Mouse (Mus musculus): ENCODE data around the gene Xpo5. TPM values are rescaled to one million over a fixed set of nuclear protein-coding genes. Genes with fewer than 3 reads are reported as not detected.
A peak's percentile ranks its signal among the peaks of the same experiment; 100 is the strongest.

The Xpo5 gene
- total and polyA plus RNA-seq, 2 experiments from 2014 or later, result 11.7 to 28.9 TPM

DNA sequence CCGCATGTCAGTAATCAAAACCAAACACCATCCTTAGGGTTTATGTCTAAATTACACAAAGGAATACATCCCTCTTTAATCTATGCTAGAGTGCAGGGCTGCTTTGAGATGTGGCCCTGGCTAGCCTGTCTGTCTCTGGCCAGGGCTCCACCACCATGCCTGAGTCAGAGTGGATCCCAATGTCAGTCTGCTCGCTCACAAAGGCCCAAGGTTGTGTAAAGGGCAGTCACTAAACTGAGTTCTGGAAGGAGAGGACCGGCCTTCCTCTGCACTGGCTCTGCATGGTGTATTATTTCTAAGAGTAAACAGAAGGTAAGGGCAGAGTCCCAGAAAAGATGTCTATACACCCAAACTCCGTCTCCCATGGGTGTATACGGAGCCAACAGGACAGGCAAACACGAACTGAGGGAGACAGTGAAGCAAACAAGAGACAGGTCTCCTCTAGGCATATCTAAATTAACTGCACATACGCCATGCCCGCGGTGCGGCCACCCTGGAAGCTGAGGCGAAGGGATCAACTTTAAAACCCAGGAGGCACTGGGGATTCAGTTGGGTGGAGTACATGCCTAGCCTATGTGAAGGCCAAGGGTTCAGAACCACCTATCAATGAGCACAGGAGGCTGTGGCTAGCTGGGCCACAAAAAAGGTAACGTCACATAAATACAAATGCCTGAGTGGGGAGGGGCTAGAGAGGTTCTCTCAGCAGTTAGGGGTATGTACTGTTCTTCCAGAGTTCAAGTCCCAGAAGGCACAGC, 75.6 kb downstream of the Xpo5 start:
- Histone ChIP-seq H3K4me3 (ENCODE audit: low read depth, low read length) (no peak overlapping the region), H3K27me3 (ENCODE audit: control insufficient read depth, insufficient read depth, low read length) (no peaks in the 10 kb centered on the region), H3K27ac (ENCODE audit: low read depth) (peak overlapping the region; percentile 60; the same call in 1 of the 2 replicates), H3K4me2 (ENCODE audit: low read depth, low read length) (no peak overlapping the region), H3K9me3 (replicated peaks; ENCODE audit: control insufficient read depth, low read length) (no peaks in the 10 kb centered on the region), H3K36me3 (replicated peaks; ENCODE audit: control insufficient read depth, insufficient read depth, low read length) (peaks cover 25% of the 10 kb centered on the region), H3K9ac (replicated peaks; ENCODE audit: low read depth, low read length) (0 out of 2 replicates have a peak overlapping the region, but pooled peaks have one; percentile 17), H3K4me1 (ENCODE audit: control insufficient read depth, insufficient read depth) (peaks cover 27% of the 10 kb centered on the region)
- ATAC-seq (ENCODE audit: insufficient read depth, low read depth) (no peak), DNase-seq (ENCODE audit: low spot score) (no peak)
- TF ChIP-seq CTCF (IDR thresholded peaks at IDR 0.05; ENCODE audit: low read depth), result no peak
- no peak for TF ChIP-seq EP300 (IDR thresholded peaks at IDR 0.05; ENCODE audit: low read depth)
- WGBS, result 82% methylated on average over 12 of the region's 12 CpGs

DNA sequence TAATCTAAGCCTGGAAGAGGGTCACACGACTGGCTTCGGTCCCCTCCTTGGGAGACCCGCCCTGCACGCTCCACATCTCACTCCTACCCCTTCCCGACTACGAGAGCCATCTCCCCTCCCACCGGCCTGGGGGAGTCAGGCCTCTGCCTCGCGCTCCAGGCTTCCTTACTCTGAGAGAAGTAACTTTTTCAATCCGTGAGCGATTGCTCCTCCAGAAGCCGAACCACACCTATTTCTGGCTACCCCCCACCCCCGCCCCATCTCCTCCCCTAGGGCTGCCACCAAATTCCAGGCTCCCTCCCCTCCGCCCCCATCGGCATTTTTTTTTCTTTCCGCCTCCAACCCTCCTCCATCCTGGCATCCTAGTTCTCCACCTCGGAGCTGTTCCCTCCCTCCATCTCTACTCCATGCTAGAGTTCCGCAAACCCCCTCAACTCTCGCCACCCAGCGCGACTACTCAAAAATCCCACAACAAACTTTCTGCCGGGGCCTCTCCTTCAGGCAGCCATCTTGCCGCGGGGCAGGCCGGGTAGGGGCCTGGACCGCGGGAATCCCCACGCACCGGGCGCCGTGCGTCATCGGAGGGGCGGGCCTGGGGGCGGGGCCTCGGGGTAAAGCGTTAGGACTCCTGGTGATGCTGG, 80.0 kb downstream of the Xpo5 start, which contains the start of gene Tjap1:
TSS of gene Tjap1 (minus strand) at position 544 of the 641 bp plus-strand sequence.
- no peaks in the 10 kb centered on the region for H3K27me3 ChIP-seq (ENCODE audit: control insufficient read depth, insufficient read depth, low read length)
- H3K4me2 ChIP-seq (ENCODE audit: low read depth, low read length), result peak within 1 kb of the TSS; percentile 86
- DNase-seq (ENCODE audit: low spot score) (peak; percentile 87), ATAC-seq (ENCODE audit: insufficient read depth, low read depth) (peak; percentile 96)
- H3K4me1 ChIP-seq (ENCODE audit: control insufficient read depth, insufficient read depth), result peaks cover 13% of the 10 kb centered on the region
- TF ChIP-seq EP300 (IDR thresholded peaks at IDR 0.05; ENCODE audit: low read depth) (no peak), CTCF (IDR thresholded peaks at IDR 0.05; ENCODE audit: low read depth) (no peak)
- WGBS, result 1% methylated on average over 35 of the region's 37 CpGs
- peak within 1 kb of the TSS; percentile 87 for H3K27ac ChIP-seq (ENCODE audit: low read depth)
- H3K9ac ChIP-seq (replicated peaks; ENCODE audit: low read depth, low read length), result peak within 1 kb of the TSS; percentile 72
- peak within 1 kb of the TSS; percentile 74 for H3K4me3 ChIP-seq (ENCODE audit: low read depth, low read length)
- no peaks in the 10 kb centered on the region for H3K9me3 ChIP-seq (replicated peaks; ENCODE audit: control insufficient read depth, low read length)
- H3K36me3 ChIP-seq (replicated peaks; ENCODE audit: control insufficient read depth, insufficient read depth, low read length), result peaks cover 25% of the 10 kb centered on the region

DNA sequence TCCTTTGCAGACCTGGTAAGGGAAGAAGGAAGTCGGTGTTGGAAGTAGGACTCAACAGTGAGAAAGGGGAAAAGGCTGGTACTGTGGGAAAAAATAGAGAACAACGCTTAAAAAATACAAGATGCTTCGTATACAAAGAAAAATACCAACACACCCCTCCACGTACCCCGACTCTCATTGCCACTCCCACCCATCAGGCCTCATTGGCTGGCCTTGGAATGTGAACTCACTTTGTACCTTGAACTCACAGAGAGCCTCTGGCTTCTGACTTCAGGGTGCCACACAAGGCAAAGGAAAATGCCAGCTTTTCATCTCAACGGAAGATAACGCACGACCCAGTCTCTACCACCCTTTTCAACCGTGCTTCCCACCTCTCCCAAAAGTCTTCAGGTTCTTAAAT, 80.6 kb downstream of the Xpo5 start:
- ATAC-seq (ENCODE audit: insufficient read depth, low read depth), result no peak
- no peak for TF ChIP-seq EP300 (IDR thresholded peaks at IDR 0.05; ENCODE audit: low read depth)
- TF ChIP-seq CTCF (IDR thresholded peaks at IDR 0.05; ENCODE audit: low read depth), result no peak
- DNase-seq (ENCODE audit: low spot score), result no peak
- Histone ChIP-seq H3K27me3 (ENCODE audit: control insufficient read depth, insufficient read depth, low read length) (no peaks in the 10 kb centered on the region), H3K27ac (ENCODE audit: low read depth) (no peak overlapping the region), H3K9ac (replicated peaks; ENCODE audit: low read depth, low read length) (no peak overlapping the region), H3K4me2 (ENCODE audit: low read depth, low read length) (peak overlapping the region; percentile 86), H3K36me3 (replicated peaks; ENCODE audit: control insufficient read depth, insufficient read depth, low read length) (peaks cover 23% of the 10 kb centered on the region), H3K9me3 (replicated peaks; ENCODE audit: control insufficient read depth, low read length) (no peaks in the 10 kb centered on the region), H3K4me1 (ENCODE audit: control insufficient read depth, insufficient read depth) (peaks cover 13% of the 10 kb centered on the region), H3K4me3 (ENCODE audit: low read depth, low read length) (peak overlapping the region; percentile 74)
- WGBS, result 31% methylated on average over 9 of the region's 9 CpGs

DNA sequence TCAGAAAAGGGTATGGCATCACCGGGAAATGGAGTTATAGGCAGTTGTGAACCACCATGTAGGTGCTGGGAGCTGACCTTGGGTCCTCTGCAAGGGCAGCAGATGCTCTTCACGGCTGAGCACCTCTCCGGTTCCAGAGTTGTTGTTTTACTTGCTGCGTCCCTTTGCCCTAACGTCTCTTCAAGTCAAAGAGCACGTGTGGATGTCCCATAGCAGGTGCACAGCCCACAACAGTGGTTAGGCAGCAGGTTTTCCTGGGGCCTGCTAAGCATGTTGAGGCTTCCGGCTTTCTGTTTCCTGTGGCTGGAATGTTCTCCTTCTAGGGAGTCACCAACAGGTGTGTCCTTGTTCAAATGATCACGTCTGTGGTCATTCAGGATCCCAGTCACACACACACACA, 81.3 kb downstream of the Xpo5 start:
- Histone ChIP-seq H3K36me3 (replicated peaks; ENCODE audit: control insufficient read depth, insufficient read depth, low read length) (peaks cover 15% of the 10 kb centered on the region), H3K4me2 (ENCODE audit: low read depth, low read length) (no peak overlapping the region), H3K9ac (replicated peaks; ENCODE audit: low read depth, low read length) (no peak overlapping the region), H3K4me1 (ENCODE audit: control insufficient read depth, insufficient read depth) (peaks cover 13% of the 10 kb centered on the region), H3K27ac (ENCODE audit: low read depth) (no peak overlapping the region), H3K9me3 (replicated peaks; ENCODE audit: control insufficient read depth, low read length) (no peaks in the 10 kb centered on the region), H3K4me3 (ENCODE audit: low read depth, low read length) (no peak overlapping the region), H3K27me3 (ENCODE audit: control insufficient read depth, insufficient read depth, low read length) (no peaks in the 10 kb centered on the region)
- DNase-seq (ENCODE audit: low spot score) (no peak), ATAC-seq (ENCODE audit: insufficient read depth, low read depth) (no peak)
- TF ChIP-seq CTCF (IDR thresholded peaks at IDR 0.05; ENCODE audit: low read depth) (no peak), EP300 (IDR thresholded peaks at IDR 0.05; ENCODE audit: low read depth) (no peak)
- WGBS, result 78% methylated on average over 8 of the region's 8 CpGs

DNA sequence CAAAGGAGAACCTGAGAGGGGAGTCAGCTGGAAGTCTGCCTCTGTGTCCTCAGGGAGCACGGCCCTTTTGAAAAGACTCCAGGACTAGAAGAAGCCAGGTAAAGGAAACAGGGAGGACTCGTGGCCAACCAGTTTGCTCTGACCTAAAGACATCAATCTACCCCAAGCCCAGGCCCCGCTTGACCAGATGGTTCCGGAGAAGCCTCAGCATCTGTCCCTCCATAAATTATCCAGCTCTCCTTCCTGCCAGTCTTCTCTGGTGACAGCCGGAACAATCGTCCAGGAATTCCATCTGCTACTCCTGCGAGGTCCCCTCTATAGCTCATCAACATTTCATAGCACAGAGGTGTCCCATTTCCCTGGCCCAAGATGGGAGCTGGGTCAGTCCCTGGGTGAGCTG, 82.1 kb downstream of the Xpo5 start:
- H3K4me3 ChIP-seq (ENCODE audit: low read depth, low read length), result no peak overlapping the region
- H3K36me3 ChIP-seq (replicated peaks; ENCODE audit: control insufficient read depth, insufficient read depth, low read length), result peaks cover 11% of the 10 kb centered on the region; the same call in 1 of the 2 replicates
- no peak for ATAC-seq (ENCODE audit: insufficient read depth, low read depth)
- H3K9ac ChIP-seq (replicated peaks; ENCODE audit: low read depth, low read length), result no peak overlapping the region
- H3K4me1 ChIP-seq (ENCODE audit: control insufficient read depth, insufficient read depth), result peaks cover 13% of the 10 kb centered on the region
- DNase-seq (ENCODE audit: low spot score), result no peak
- WGBS, result 58% methylated on average over 7 of the region's 7 CpGs
- H3K27ac ChIP-seq (ENCODE audit: low read depth), result no peak overlapping the region
- TF ChIP-seq CTCF (IDR thresholded peaks at IDR 0.05; ENCODE audit: low read depth) (no peak), EP300 (IDR thresholded peaks at IDR 0.05; ENCODE audit: low read depth) (no peak)
- H3K9me3 ChIP-seq (replicated peaks; ENCODE audit: control insufficient read depth, low read length), result no peaks in the 10 kb centered on the region
- H3K27me3 ChIP-seq (ENCODE audit: control insufficient read depth, insufficient read depth, low read length), result no peaks in the 10 kb centered on the region
- H3K4me2 ChIP-seq (ENCODE audit: low read depth, low read length), result no peak overlapping the region

Measured in heart, postnatal 0 days (tissue).